8 mouse cellular contexts compared by ENCODE assay signal in the genomic region with DNA sequence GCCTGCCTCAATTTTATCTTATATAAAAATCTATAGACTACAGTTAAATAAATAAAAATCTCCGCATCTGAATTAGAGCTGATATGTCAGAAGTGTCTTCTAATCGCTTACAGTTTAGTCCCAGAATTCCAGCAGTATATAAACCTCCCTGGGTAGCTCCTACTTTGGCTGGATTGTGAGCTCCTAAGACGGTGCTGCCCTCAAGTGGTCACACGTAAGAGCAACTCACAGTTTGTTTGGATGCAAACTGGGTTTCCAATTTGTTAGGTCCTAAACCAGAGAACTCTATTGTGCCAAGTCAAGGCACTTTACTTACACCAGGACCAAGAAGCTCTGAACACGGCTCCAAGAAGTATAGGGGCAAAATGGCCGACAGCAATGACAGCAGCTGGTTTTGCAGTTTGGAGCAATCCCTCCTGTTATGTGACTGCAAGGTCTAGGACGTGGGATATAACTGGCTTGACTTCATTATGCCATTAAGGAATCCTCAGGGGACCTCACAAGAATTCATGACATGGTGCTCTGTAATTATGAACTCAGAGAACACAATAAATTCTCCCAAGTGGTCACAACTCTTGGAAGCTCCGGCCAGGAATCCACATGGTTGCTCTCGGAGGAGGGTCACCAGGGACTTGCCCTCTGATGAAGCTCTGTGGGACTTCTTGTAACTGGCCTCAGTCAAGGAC.
DNase-seq lines count a peak whose midpoint lies in the region; ATAC-seq lines count a peak whose summit lies in the region.

No protein-coding gene starts in this region.

- H3K4me2 ChIP-seq in liver, embryonic 12.5 days = no peak overlapping the region
- H3K4me2 ChIP-seq in hindbrain, embryonic 12.5 days (replicated peaks) = no peak overlapping the region
- no peak overlapping the region for H3K4me2 ChIP-seq in stomach, embryonic 14.5 days (replicated peaks; ENCODE audit: low read depth, low read length)

- WGBS in liver, embryonic 12.5 days (ENCODE audit: insufficient replicate concordance) = 27% methylated on average over 9 of the region's 9 CpGs
- WGBS in hindbrain, embryonic 12.5 days = 31% methylated on average over 9 of the region's 9 CpGs
- WGBS in stomach, embryonic 14.5 days = 35% methylated on average over 9 of the region's 9 CpGs

- ATAC-seq in liver, embryonic 12.5 days = no peak
- ATAC-seq in hindbrain, embryonic 12.5 days (ENCODE audit: low FRiP score) = peak; percentile 39; the same call in 1 of the 2 replicates
- peak; percentile 20; the same call in 1 of the 2 replicates for ATAC-seq in stomach, embryonic 14.5 days (ENCODE audit: insufficient number of reproducible peaks, insufficient read depth, low FRiP score, low read depth)

- H3K27ac ChIP-seq in liver, embryonic 12.5 days = no peak overlapping the region
- no peak overlapping the region for H3K27ac ChIP-seq in hindbrain, embryonic 12.5 days
- no peak overlapping the region for H3K27ac ChIP-seq in stomach, embryonic 14.5 days (ENCODE audit: low read length)

- DNase-seq in liver = peak; percentile 28
- peak; percentile 8 for DNase-seq in cerebellum, adult 8-10 months
- peak; percentile 27 to 49 for DNase-seq in frontal cortex, postnatal 14 days (ENCODE audit: low spot score in 2 of 2)
- DNase-seq in layer of hippocampus, postnatal 10 days (ENCODE audit: low spot score in 2 of 2) = peak; percentile 60 to 71
- peak; percentile 68 for DNase-seq in mesoderm, embryonic 11.5 days (ENCODE audit: low read depth, low spot score)

- H3K27me3 ChIP-seq in liver, embryonic 12.5 days (replicated peaks) = no peaks in the 10 kb centered on the region
- no peaks in the 10 kb centered on the region for H3K27me3 ChIP-seq in hindbrain, embryonic 12.5 days
- H3K27me3 ChIP-seq in stomach, embryonic 14.5 days (ENCODE audit: control insufficient read depth, insufficient read depth, low read length) = no peaks in the 10 kb centered on the region

- H3K36me3 ChIP-seq in liver, embryonic 12.5 days = no peaks in the 10 kb centered on the region
- H3K36me3 ChIP-seq in hindbrain, embryonic 12.5 days = no peaks in the 10 kb centered on the region
- no peaks in the 10 kb centered on the region for H3K36me3 ChIP-seq in stomach, embryonic 14.5 days (ENCODE audit: control insufficient read depth, insufficient read depth, low read length)

- H3K4me3 ChIP-seq in liver, embryonic 12.5 days = no peak overlapping the region
- H3K4me3 ChIP-seq in hindbrain, embryonic 12.5 days = no peak overlapping the region
- H3K4me3 ChIP-seq in stomach, embryonic 14.5 days (ENCODE audit: low read depth, low read length) = no peak overlapping the region

- H3K9ac ChIP-seq in liver, embryonic 12.5 days = no peak overlapping the region
- H3K9ac ChIP-seq in hindbrain, embryonic 12.5 days = no peak overlapping the region
- H3K9ac ChIP-seq in stomach, embryonic 14.5 days (replicated peaks; ENCODE audit: low read depth, low read length) = no peak overlapping the region

- H3K9me3 ChIP-seq in liver, embryonic 12.5 days (replicated peaks) = no peaks in the 10 kb centered on the region
- H3K9me3 ChIP-seq in hindbrain, embryonic 12.5 days (replicated peaks) = no peaks in the 10 kb centered on the region
- no peaks in the 10 kb centered on the region for H3K9me3 ChIP-seq in stomach, embryonic 14.5 days (ENCODE audit: control insufficient read depth, low read depth, low read length)

- H3K4me1 ChIP-seq in liver, embryonic 12.5 days = no peaks in the 10 kb centered on the region
- H3K4me1 ChIP-seq in hindbrain, embryonic 12.5 days = peaks cover 3% of the 10 kb centered on the region; the same call in 1 of the 2 replicates
- H3K4me1 ChIP-seq in stomach, embryonic 14.5 days (ENCODE audit: control insufficient read depth, insufficient read depth, low read length) = peaks cover 27% of the 10 kb centered on the region

Comparison
In these comparisons a context has a peak if more than half of its experiments do, and no peak if none do; other contexts are left out.
1. DNase-seq: peak in every context shown above with its lines; median percentile 68 in mesoderm, embryonic 11.5 days; 66 in layer of hippocampus, postnatal 10 days; 38 in frontal cortex, postnatal 14 days; 28 in liver; 8 in cerebellum, adult 8-10 months.